Mouse (Mus musculus) thymus, adult 2 months (tissue): Measurements from ENCODE around the gene Cenpb. TPM values are rescaled to one million over a fixed set of nuclear protein-coding genes. Genes with fewer than 3 reads are reported as not detected.

Source experiments
- DNase-seq: peaks from one replicate; pipeline ENCODE4 v3.0.0; 2021
- H3K27ac ChIP-seq: fragments of 200-500 bp; 2 replicates; pipeline ENCODE4 v1.5.1; 2012; ENCODE audit warnings: low read length, control low read depth; ENCODE audit not compliant: control insufficient read depth, insufficient read depth
- H3K27me3 ChIP-seq: fragments of 200-500 bp; 2 replicates; pipeline ENCODE4 v1.6.1; 2012; ENCODE audit warnings: mild to moderate bottlenecking, low read length, moderate library complexity, mixed read lengths; ENCODE audit not compliant: control insufficient read depth, insufficient read depth
- H3K36me3 ChIP-seq: fragments of 200-500 bp; 2 replicates; pipeline ENCODE4 v1.6.1; 2012; ENCODE audit warnings: mild to moderate bottlenecking, low read length, moderate library complexity; ENCODE audit not compliant: control insufficient read depth, insufficient read depth
- H3K4me1 ChIP-seq: fragments of 200-500 bp; replicated peaks from 2 replicates; pipeline ENCODE4 v1.6.1; 2012; ENCODE audit warnings: low read length; ENCODE audit not compliant: control insufficient read depth, insufficient read depth
- H3K4me3 ChIP-seq: fragments of 200-500 bp; 2 replicates; pipeline ENCODE4 v1.5.1; 2012; ENCODE audit warnings: mild to moderate bottlenecking, low read length, control low read depth, moderate library complexity; ENCODE audit not compliant: control insufficient read depth, insufficient read depth
- CTCF ChIP-seq: fragments of 200-500 bp; IDR thresholded peaks from 2 replicates; pipeline ENCODE4 v1.5.1; 2012; ENCODE audit warnings: mild to moderate bottlenecking, control low read depth, low read length, moderate library complexity, borderline replicate concordance; ENCODE audit not compliant: control insufficient read depth, poor library complexity, insufficient read depth; ENCODE audit errors: extremely low read depth
- POLR2A ChIP-seq: fragments of 200-500 bp; IDR thresholded peaks from 2 replicates; pipeline ENCODE4 v1.6.1; 2012; ENCODE audit warnings: mild to moderate bottlenecking, low read length, control low read depth, moderate library complexity; ENCODE audit not compliant: control insufficient read depth, poor library complexity, insufficient read depth; ENCODE audit errors: extremely low read depth
- WGBS: fragments of 180-500 bp; shearing (Covaris S2); methylation state at CpG from one replicate; pipeline ENCODE4 v1.1.7; 2018; 5-methylcytosine and 5-hydroxymethylcytosine counted together
- polyA plus RNA-seq: library from polyadenylated mRNA; depleted of rRNA; stranded (reverse); fragments of >200 nt; gene quantifications from 2 replicates; pipeline ENCODE4 v1.2.3, GENCODE M21; 2012

Cenpb gene
- polyA plus RNA-seq, 1 experiment = 45.6 TPM

DNA sequence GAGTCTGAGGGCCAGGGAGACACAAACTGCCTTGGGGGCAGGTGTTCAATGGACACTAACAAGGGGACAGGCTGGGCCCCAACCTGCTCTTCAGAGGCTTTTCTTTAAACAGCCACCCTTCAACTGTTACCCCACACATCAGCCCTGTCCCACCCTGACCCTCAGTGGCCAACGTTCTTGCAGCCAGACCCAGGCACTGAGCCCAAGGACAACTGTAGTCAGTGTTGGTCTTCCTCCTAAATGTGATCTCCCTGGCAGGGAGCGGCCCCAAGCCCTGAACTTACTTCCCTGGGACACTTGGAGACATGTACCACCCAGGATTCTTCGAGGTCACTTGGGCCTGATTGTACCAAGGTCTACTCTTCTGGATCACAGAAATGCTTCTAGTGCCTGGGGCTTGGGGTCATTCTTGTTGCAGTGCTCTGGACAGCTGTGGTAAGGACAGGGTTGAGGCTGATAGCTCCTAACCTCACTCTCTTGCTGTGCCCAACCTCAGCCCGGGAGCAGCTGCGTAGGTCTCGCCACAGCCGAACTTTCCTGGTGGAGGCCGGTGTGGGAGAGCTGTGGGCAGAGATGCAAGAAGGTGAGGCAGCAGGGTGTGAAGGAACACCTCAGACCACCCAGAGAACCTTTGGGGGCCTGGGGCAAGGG, 38.4 kb downstream of the Cenpb start:
- WGBS = 96% methylated on average over 8 of the region's 8 CpGs
- Histone ChIP-seq H3K4me1 (no peaks in the 10 kb centered on the region), H3K27ac (no peak overlapping the region), H3K27me3 (no peaks in the 10 kb centered on the region), H3K4me3 (no peak overlapping the region), H3K36me3 (no peaks in the 10 kb centered on the region)
- no peak for DNase-seq
- TF ChIP-seq CTCF (no peak), POLR2A (no peak)

DNA sequence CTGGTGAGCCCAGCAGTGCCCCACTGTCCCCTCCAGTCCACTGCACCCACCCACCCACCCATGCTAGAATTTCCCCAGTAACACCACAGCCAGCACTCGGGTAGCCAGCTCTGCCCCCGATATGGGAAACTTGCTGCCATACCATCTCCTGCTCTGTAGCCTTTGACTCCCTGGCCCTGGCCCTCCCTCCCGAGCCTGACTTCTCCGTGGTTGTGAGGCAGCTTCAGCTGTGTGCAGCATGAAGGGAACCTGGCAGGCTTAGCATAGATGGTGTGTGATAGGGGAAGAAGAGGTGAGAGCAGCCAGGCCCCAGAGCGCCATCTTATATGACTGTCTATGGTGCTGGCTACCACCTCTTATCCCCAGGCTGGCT, 39.3 kb downstream of the Cenpb start:
- H3K27me3 ChIP-seq = no peaks in the 10 kb centered on the region
- H3K4me3 ChIP-seq = no peak overlapping the region
- H3K4me1 ChIP-seq = no peaks in the 10 kb centered on the region
- H3K27ac ChIP-seq = no peak overlapping the region
- TF ChIP-seq POLR2A (no peak), CTCF (no peak)
- 82% methylated on average over 5 of the region's 5 CpGs for WGBS
- H3K36me3 ChIP-seq = no peaks in the 10 kb centered on the region
- DNase-seq = no peak

DNA sequence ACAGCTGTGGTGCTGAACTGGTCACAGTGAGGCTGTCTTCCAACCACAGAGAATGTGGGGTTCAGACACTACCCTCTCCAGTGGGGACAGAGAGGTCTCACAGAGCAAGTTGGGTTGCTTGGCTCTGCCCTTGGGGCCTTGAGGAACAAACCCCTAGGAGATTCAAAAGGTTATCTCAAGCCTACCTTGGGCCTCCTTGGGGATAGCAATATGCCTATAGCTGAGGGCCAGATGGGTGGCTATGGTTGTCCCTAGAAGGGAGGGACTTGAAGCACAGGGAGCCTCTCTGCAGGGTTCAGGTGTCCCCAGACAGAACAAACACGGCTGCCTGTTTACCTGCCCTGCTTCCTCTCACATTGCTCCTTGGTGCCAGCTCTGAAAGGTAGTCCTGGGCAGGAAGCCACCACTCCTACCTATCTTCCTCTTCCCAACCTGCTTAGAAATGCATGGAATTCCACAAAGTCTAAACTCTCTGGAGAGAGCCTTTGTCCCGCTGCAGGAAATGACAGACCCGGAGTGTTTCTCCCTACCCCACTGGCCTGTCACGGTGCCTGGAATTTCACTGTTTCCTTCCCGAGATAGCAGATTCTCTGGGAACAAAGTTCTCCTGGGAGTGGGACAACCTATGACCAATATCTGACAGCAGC, 39.9 kb downstream of the Cenpb start:
- DNase-seq = no peak
- Histone ChIP-seq H3K4me1 (no peaks in the 10 kb centered on the region), H3K27me3 (no peaks in the 10 kb centered on the region), H3K36me3 (no peaks in the 10 kb centered on the region), H3K4me3 (no peak overlapping the region), H3K27ac (no peak overlapping the region)
- TF ChIP-seq POLR2A = no peak
- no peak for TF ChIP-seq CTCF
- 85% methylated on average over 5 of the region's 5 CpGs for WGBS

DNA sequence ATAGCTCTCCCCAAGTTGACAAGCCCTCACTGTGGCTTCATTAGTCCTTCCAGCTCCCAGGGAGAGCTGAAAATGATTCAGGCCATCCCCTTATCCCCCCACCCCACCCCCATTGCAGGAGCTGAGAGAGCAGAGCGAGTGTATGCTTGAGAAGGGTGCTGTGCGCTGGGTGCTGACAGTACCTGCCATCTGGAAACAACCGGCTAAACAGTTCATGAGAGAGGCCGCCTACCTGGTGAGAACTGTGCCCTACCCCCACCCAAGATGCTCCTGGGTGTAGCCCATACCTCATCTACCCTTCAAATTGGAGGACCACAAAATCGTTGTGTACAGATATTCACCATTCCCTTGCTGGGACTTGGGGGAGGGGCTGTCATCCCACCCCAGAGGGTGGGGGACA, 40.6 kb downstream of the Cenpb start:
- Histone ChIP-seq H3K36me3 (no peaks in the 10 kb centered on the region), H3K27ac (no peak overlapping the region), H3K27me3 (no peaks in the 10 kb centered on the region), H3K4me1 (no peaks in the 10 kb centered on the region), H3K4me3 (no peak overlapping the region)
- 92% methylated on average over 5 of the region's 5 CpGs for WGBS
- no peak for TF ChIP-seq POLR2A
- TF ChIP-seq CTCF = no peak
- DNase-seq = no peak

DNA sequence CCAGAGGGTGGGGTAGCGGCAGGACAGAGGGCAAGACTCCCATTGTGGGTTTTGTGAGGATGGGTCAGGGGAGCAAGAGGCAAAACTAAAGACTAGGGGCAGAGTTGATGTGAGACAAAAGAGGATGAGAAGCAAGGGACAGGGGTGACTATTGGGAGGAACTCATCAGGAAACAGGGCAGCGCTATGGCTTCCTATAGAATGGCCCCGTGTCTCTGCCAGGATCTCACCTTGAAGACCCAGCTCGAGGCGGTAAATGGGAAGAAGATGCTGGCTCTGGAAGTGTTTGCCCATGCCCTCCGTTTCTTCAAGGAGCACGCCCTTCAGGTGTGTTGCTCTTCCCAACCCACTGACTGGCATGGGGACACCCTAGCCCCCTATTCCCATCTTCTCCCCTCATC, 41.1 kb downstream of the Cenpb start:
- TF ChIP-seq POLR2A (no peak), CTCF (no peak)
- Histone ChIP-seq H3K4me3 (no peak overlapping the region), H3K36me3 (no peaks in the 10 kb centered on the region), H3K4me1 (no peaks in the 10 kb centered on the region), H3K27me3 (no peaks in the 10 kb centered on the region), H3K27ac (no peak overlapping the region)
- 95% methylated on average over 7 of the region's 7 CpGs for WGBS
- DNase-seq = no peak

DNA sequence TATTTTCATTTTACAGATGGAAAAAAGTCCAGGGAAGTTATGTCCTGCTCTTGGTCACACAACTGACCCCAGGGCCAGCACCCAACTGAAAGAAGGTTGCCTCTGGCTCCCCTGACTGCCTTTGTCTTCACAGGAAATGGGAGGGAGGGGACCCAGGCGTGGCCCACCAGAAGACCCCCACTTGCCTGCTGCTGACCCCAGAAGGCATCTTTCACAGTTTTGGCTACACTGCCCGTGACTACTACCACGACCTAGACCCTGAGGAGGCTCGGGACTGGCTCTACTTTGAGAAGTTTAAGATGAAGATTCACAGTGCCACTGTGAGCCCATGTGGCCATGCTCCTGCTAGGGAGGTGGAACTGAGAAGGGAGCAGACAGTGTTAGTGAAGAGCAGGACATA, 41.6 kb downstream of the Cenpb start:
- no peaks in the 10 kb centered on the region for H3K36me3 ChIP-seq

More for the DNA sequence above, 41.6 kb downstream of the Cenpb start:
- no peaks in the 10 kb centered on the region for H3K27me3 ChIP-seq
- H3K4me1 ChIP-seq = no peaks in the 10 kb centered on the region
- no peak overlapping the region for H3K27ac ChIP-seq
- DNase-seq = no peak
- H3K4me3 ChIP-seq = no peak overlapping the region
- TF ChIP-seq CTCF = no peak
- no peak for TF ChIP-seq POLR2A
- 90% methylated on average over 4 of the region's 4 CpGs for WGBS
